Mouse (Mus musculus) G1E (cell line): ENCODE data around the gene Myo18a. TPM values are rescaled to one million over a fixed set of nuclear protein-coding genes. Genes with fewer than 3 reads are reported as not detected.

Experiments
- ATAC-seq: 2 replicates; pipeline ENCODE4 v1.8.0; 2016; ENCODE audit warnings: mild to moderate bottlenecking; ENCODE audit not compliant: insufficient number of reproducible peaks, poor library complexity, low FRiP score, severe bottlenecking; ENCODE audit errors: extremely low read depth
- DNase-seq: peaks from one replicate; pipeline ENCODE4 v3.0.0; 2012; ENCODE audit warnings: low spot score
- H3K27me3 ChIP-seq: 2 replicates; pipeline ENCODE4 v1.6.1; 2012; ENCODE audit warnings: mild to moderate bottlenecking, low read length, inconsistent platforms; ENCODE audit not compliant: insufficient read depth
- H3K36me3 ChIP-seq: replicated peaks from 2 replicates; pipeline ENCODE3; 2012; ENCODE audit warnings: mild to moderate bottlenecking, inconsistent platforms
- H3K4me1 ChIP-seq: 2 replicates; pipeline ENCODE4 v1.6.1; 2012; ENCODE audit warnings: low read depth, low read length, inconsistent platforms, mixed read lengths; ENCODE audit not compliant: insufficient read depth
- H3K4me3 ChIP-seq: 2 replicates; pipeline ENCODE4 v1.5.1; 2012; ENCODE audit warnings: low read depth, mild to moderate bottlenecking, inconsistent platforms, low read length, moderate library complexity, mixed read lengths
- H3K9me3 ChIP-seq: replicated peaks from 2 replicates; pipeline ENCODE4 v1.6.1; 2012; ENCODE audit warnings: inconsistent platforms
- CTCF ChIP-seq: IDR thresholded peaks from 2 replicates; pipeline ENCODE4 v1.5.1; 2012; ENCODE audit warnings: low read depth, low read length, inconsistent platforms, mixed read lengths
- GATA1 ChIP-seq: IDR thresholded peaks from 2 replicates; pipeline ENCODE4 v1.6.1; 2012; ENCODE audit warnings: borderline replicate concordance, low read length, inconsistent platforms, mixed read lengths
- GATA2 ChIP-seq: IDR thresholded peaks from 2 replicates; pipeline ENCODE4 v1.6.1; 2012; ENCODE audit warnings: low read depth, low read length, inconsistent platforms, borderline replicate concordance
- POLR2AphosphoS5 ChIP-seq: IDR thresholded peaks from 2 replicates; pipeline ENCODE4 v1.6.1; 2012; ENCODE audit warnings: low read depth, low read length, inconsistent platforms; ENCODE audit not compliant: insufficient replicate concordance
- TAL1 ChIP-seq: conservative IDR thresholded peaks from 2 replicates; pipeline ENCODE4 v1.6.1; 2012; ENCODE audit warnings: low read depth, low read length, inconsistent platforms, mixed read lengths
- polyA plus RNA-seq: library from polyadenylated mRNA; stranded (reverse); fragments of >175 nt; gene quantifications from 2 replicates; pipeline ENCODE4 v1.2.3, GENCODE M21; 2012
- total RNA-seq, 2 experiments: library from RNA; stranded (forward) in 1 of 2; stranded (reverse) in 1 of 2; fragments of 200-1000 nt in 1 of 2; fragments of >200 nt in 1 of 2; fragmentation: Nextera tagmentation in 1 of 2; gene quantifications; 2 replicates each; pipeline ENCODE4 v1.2.3; 2014 to 2017

Myo18a gene
- total and polyA plus RNA-seq, 3 experiments, result 32.7 to 59.4 (median 53.1) TPM

GRCm38 (mm10) chr11:77813969-77814368 lies 50.9 kb downstream of the Myo18a start:
- ATAC-seq (no peak), DNase-seq (no peak)
- H3K4me3 ChIP-seq, result no peak overlapping the region
- TF ChIP-seq TAL1, result no peak
- no peak for TF ChIP-seq POLR2AphosphoS5
- no peak for TF ChIP-seq GATA2
- no peak for TF ChIP-seq CTCF
- TF ChIP-seq GATA1, result no peak
- peaks cover 94% of the 10 kb centered on the region for H3K36me3 ChIP-seq
- H3K27me3 ChIP-seq, result no peaks in the 10 kb centered on the region
- peaks cover 2% of the 10 kb centered on the region; the same call in 1 of the 2 replicates for H3K4me1 ChIP-seq
- H3K9me3 ChIP-seq, result no peaks in the 10 kb centered on the region

DNA sequence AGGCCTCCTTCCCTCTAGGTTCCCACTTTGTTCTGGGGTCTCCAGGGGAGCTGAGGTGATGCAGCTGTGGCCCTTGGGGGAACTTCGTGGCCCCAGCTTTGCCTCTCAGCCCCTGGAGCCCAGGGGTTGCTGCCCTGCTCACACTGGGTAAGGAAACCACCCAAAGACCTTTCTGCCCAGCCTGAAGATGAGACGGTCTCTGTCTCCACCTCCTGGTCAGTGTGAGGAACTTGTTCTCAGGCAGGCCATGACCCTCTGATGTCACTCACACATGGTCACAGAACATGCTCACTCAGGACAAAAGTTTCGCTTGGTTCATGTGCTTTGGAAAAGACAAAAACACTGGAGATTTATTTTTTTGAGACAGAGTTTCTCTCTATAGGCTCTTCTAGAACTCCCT lies 53.0 kb downstream of the Myo18a start:
- DNase-seq, result peak; percentile 72
- no peaks in the 10 kb centered on the region for H3K9me3 ChIP-seq
- no peaks in the 10 kb centered on the region for H3K27me3 ChIP-seq
- H3K36me3 ChIP-seq, result peaks cover 94% of the 10 kb centered on the region
- H3K4me1 ChIP-seq, result no peaks in the 10 kb centered on the region; the same call in 1 of the 2 replicates
- H3K4me3 ChIP-seq, result no peak overlapping the region
- peak; percentile 63 for TF ChIP-seq CTCF
- no peak for TF ChIP-seq TAL1
- no peak for TF ChIP-seq GATA2
- no peak for TF ChIP-seq POLR2AphosphoS5
- TF ChIP-seq GATA1, result no peak
- no peak for ATAC-seq

- ATAC-seq, result no peak
Observed at GRCm38 (mm10) chr11:77821648-77822047, 58.6 kb downstream of the Myo18a start.

GRCm38 (mm10) chr11:77822781-77823180 lies 59.7 kb downstream of the Myo18a start:
- TF ChIP-seq CTCF (peak; percentile 96), GATA2 (no peak), TAL1 (no peak), GATA1 (no peak)
- DNase-seq (peak; percentile 47), ATAC-seq (no peak)
- Histone ChIP-seq H3K36me3 (peaks cover 99% of the 10 kb centered on the region), H3K4me1 (no peaks in the 10 kb centered on the region), H3K27me3 (no peaks in the 10 kb centered on the region), H3K9me3 (no peaks in the 10 kb centered on the region), H3K4me3 (no peak overlapping the region)

More at GRCm38 (mm10) chr11:77821648-77822047, 58.6 kb downstream of the Myo18a start:
- Histone ChIP-seq H3K9me3 (no peaks in the 10 kb centered on the region), H3K4me3 (no peak overlapping the region), H3K36me3 (peaks cover 99% of the 10 kb centered on the region), H3K4me1 (no peaks in the 10 kb centered on the region), H3K27me3 (no peaks in the 10 kb centered on the region)
- no peak for TF ChIP-seq POLR2AphosphoS5
- no peak for TF ChIP-seq GATA2
- no peak for TF ChIP-seq GATA1
- TF ChIP-seq TAL1, result no peak
- peak; percentile 57 for TF ChIP-seq CTCF
- peak; percentile 33 for DNase-seq

DNA sequence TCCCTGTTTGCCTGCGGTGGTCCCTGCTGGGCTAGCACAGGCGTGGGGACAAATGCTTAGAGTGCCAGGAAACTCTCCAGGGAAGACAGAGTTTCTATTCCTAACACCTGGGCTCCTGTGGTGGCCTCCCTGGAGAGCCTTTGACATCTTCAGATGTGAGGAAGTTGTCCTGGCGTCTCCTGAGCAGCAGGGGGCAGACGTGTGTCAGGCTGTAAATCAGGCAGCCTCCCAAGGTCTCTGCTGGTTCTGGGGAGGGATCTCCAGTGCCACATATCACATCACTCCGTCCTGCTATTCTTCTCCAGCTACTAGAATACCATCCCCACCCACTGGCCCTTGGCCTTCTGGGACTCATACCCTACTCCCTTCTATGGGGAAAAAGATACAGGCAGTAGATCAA lies 62.8 kb downstream of the Myo18a start:
- no peaks in the 10 kb centered on the region for H3K9me3 ChIP-seq
- H3K36me3 ChIP-seq, result peaks cover 100% of the 10 kb centered on the region
- no peaks in the 10 kb centered on the region for H3K27me3 ChIP-seq
- DNase-seq (peak; percentile 44), ATAC-seq (no peak)
- H3K4me1 ChIP-seq, result no peaks in the 10 kb centered on the region
- H3K4me3 ChIP-seq, result no peak overlapping the region
- TF ChIP-seq GATA1 (no peak), POLR2AphosphoS5 (no peak), CTCF (peak; percentile 76), TAL1 (no peak), GATA2 (no peak)

DNA sequence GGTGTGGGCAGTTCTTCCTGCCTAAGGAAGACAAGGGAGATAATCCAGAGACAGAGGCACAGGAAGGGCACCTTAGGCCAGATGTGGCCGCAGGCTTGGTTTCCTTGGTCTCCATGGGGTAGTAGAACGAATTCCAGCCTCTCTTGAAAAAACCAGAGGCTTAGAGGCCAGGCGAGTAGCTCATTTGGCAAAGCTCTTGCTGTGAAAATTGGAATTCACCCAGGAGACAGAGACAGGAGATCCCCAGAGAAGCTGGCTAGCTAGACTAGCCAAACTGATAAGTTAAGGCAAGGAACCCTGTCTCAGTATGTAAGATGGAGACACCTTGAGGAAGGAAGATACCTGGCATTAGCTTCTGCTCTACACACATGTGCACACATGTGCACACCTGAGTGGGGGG lies 63.3 kb downstream of the Myo18a start:
- TF ChIP-seq GATA1 (no peak), TAL1 (no peak), CTCF (no peak), POLR2AphosphoS5 (no peak), GATA2 (no peak)
- Histone ChIP-seq H3K27me3 (no peaks in the 10 kb centered on the region), H3K4me3 (no peak overlapping the region), H3K9me3 (no peaks in the 10 kb centered on the region), H3K4me1 (no peaks in the 10 kb centered on the region), H3K36me3 (peaks cover 100% of the 10 kb centered on the region)
- no peak for DNase-seq
- ATAC-seq, result no peak
